Mouse (Mus musculus): ENCODE results near the gene Gm31371. TPM values are rescaled to one million over a fixed set of nuclear protein-coding genes. Genes with fewer than 3 reads are reported as not detected.
"Not testable (repeated sequence)": the region's sequence is repeated elsewhere in the genome, so short reads cannot be mapped to it uniquely, and the experiment has no call there.

The Gm31371 gene
- polyA plus RNA-seq, 1 experiment from 2014 or later, result not detected

DNA sequence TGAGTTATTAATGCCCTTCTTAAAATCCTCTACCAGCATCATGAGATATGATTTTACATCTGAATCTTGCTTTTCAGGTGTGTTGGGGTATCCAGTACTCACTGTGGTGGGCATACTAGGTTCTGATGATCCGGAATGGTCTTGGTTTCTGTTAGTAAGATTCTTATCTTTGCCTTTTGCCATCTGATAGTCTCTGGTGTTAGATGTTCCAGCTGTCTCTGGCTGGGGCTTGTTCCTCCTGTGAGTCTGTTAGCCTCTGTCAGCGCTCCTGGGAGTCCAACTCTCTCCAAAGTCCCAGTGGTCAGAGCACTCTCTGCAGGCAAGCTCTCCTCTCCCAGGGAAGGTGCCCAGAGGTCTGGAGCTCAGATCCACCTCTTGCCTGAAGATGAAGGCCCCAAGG is 65.0 kb downstream of the Gm31371 start:
- H3K4me1 ChIP-seq (ENCODE audit: control insufficient read depth, insufficient read depth, low read length); H3K36me3 ChIP-seq (ENCODE audit: control insufficient read depth, insufficient read depth, low read length); H3K27ac ChIP-seq (replicated peaks; ENCODE audit: low read depth, low read length); H3K27me3 ChIP-seq (ENCODE audit: control insufficient read depth, insufficient read depth, low read length); H3K9me3 ChIP-seq (ENCODE audit: control insufficient read depth, low read length); H3K4me3 ChIP-seq (ENCODE audit: low read depth, low read length); DNase-seq (ENCODE audit: low spot score); H3K4me2 ChIP-seq (ENCODE audit: low read depth, severe bottlenecking); ATAC-seq (ENCODE audit: insufficient number of reproducible peaks, low FRiP score, low TSS enrichment, low read depth); H3K9ac ChIP-seq (ENCODE audit: low read length): not testable (repeated sequence)
- WGBS, result 55% methylated on average over 2 of the region's 2 CpGs

- H3K4me1 ChIP-seq (ENCODE audit: control insufficient read depth, insufficient read depth, low read length); H3K9ac ChIP-seq (ENCODE audit: low read length); ATAC-seq (ENCODE audit: insufficient number of reproducible peaks, low FRiP score, low TSS enrichment, low read depth); DNase-seq (ENCODE audit: low spot score); H3K4me3 ChIP-seq (ENCODE audit: low read depth, low read length); H3K36me3 ChIP-seq (ENCODE audit: control insufficient read depth, insufficient read depth, low read length); H3K4me2 ChIP-seq (ENCODE audit: low read depth, severe bottlenecking); H3K27ac ChIP-seq (replicated peaks; ENCODE audit: low read depth, low read length); H3K27me3 ChIP-seq (ENCODE audit: control insufficient read depth, insufficient read depth, low read length); H3K9me3 ChIP-seq (ENCODE audit: control insufficient read depth, low read length): not testable (repeated sequence)
- WGBS, result 90% methylated on average over 6 of the region's 6 CpGs
Observed at GRCm38 (mm10) chr8:19975237-19975636, 72.0 kb downstream of the Gm31371 start.

Other genes starting within 250 kb of the Gm31371 start
- gene 4930467E23Rik, start 173.8 kb upstream of the Gm31371 start, polyA plus RNA-seq (2014; fragmentation: Nextera tagmentation; extraction: Ambion mirVana), result 0.05 and 0.09 TPM in 2 replicates